Mouse (Mus musculus): ENCODE data around the gene Elobl.
"Not testable (repeated sequence)": the region's sequence is repeated elsewhere in the genome, so short reads cannot be mapped to it uniquely, and the experiment has no call there.

Gene Elobl

DNA sequence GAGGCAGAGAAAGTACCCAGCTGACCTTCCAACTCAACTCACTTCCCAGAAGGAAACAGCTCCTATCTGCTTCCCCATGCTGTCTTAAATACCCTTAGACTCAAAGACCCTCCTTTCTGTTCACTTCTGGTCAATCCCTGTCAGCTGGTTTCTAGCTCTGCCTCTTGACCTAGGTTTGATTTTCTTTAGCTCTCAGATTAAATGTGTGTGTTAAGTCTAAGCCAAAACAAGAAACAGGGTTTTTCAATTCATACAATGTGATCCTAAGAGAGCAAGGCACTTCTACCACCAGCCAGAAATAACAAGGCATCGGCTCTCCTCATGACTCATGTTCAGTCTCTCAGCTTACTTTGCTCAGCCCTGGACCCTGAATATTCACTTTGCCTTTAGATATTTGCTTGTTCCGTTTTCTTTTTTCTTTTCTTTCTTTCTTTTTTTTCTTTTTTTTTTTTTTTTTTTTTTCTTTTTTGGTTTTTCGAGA lies at the start of gene Elobl:
Gene Elobl, minus strand, starts transcription at position 51 of the 481 bp plus-strand sequence.
- DNase-seq (ENCODE audit: low spot score in 2 of 2), result no peak

DNA sequence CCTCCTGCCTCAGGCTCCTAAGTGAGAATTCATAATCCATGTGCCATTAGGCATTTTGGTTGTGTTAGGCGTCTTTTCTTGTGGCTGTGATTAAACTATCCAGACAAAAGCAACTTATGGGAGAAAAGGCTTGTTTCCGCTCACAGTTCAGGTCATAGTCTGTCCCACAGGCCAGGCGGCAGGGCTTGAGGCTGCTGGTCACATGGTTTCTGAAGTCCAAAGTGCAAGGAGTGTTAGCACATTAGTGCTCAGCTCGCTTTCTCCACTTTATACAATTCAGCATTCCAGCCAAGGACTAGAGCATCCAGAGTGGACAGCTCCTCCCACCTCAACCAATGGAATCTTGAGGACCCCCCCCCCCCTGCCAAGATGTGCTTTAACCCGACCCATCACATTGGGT lies 45.5 kb upstream of the Elobl start:
- no peak for DNase-seq (ENCODE audit: low spot score in 2 of 2)

DNA sequence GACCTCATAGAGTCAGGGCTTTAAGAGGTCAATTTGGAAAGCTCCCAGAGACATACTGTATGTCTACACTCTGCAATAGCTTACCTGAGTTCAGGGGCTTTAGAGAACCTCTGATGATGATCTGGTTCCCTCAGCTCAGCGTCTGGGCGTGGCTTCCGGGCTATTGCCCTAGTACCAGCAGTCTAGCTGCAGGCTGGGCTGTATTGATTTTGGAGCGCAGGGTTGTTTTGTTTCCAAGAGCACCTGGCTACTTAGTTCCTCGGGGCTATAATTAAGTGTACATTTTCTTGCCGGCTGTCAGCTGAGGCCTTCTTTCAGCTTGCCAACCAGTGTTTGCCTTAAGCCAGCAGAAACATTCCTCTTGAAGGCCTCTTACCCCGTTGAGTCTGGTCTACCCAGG lies 42.8 kb upstream of the Elobl start:
- no peak for DNase-seq (ENCODE audit: low spot score in 2 of 2)

DNA sequence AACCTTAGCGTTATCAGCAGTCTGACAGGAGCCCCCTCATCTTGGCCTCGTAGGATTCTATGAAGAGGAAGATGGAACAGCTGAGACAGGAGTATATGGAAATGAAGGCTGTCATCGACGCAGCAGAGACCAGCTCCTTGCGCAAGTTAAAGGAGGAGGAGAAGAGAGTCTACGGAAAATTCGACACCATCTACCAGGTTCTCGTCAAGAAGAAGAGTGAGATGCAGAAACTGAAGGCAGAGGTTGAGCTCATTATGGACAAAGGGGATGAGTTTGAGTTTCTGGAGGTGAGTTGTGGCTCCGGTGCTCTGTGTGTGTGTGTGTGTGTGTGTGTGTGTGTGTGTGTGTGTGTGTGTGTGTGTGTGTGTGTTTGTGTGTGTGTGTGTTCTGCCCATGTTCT lies 42.3 kb upstream of the Elobl start:
- DNase-seq (ENCODE audit: low spot score in 2 of 2), result no peak

DNA sequence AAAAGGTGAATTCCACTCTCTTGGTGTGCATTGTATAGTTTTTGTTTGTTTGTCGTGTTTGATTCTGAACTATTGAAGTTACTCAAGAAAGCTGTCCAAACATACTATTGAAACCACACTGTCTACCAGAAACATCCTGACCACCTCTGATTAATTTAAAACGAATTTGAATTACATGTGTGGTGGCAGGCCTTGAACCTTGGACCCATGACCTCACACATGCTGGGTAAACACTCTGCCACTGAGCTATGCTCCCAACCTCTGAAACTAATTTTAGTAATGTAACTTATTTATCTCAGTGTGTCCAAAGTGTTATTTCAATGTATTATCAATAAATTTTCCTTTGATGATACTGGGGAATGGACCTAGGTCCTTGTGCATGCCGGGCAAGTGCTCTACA lies 40.9 kb upstream of the Elobl start:
- no peak for DNase-seq (ENCODE audit: low spot score in 2 of 2)

DNA sequence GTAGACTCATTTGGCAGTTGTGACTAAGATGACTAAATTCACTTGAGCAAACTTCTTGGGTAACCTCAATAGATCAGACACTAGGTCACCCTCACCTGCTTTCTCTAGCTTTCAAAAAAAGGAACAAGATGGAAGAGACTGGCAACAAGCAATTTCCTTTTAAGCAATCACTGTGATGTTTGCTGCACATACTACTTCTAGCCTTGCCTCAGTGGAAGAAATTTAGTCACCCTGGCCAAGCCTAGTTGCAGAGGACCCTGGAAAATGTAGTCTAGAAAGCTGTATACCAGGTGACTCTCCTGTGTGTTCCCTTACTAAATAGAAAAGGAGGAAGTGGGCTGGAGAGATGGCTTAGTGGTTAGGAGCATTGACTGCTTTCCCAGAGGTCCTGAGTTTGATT lies 39.7 kb upstream of the Elobl start:
- no peak for DNase-seq (ENCODE audit: low spot score in 2 of 2)

DNA sequence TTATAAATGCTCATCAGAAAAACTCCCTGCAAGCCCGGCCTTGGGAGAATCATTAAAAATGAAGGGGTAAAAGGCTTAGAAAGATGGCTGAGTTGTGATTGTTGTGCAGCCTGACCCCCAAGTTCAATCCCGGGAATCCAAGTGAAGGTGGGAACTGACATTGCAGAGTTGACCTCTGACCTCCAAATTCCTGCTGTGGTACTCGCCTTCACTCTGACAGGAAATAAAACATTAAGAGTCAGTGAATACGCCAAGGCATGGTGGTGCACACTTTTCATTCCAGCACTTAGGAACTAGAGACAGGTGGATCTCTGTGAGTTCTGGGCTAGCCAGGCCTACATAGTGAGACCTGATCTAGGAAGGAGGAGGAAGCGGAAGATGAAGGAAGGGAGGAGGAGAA lies 38.7 kb upstream of the Elobl start:
- no peak for DNase-seq (ENCODE audit: low spot score in 2 of 2)

DNA sequence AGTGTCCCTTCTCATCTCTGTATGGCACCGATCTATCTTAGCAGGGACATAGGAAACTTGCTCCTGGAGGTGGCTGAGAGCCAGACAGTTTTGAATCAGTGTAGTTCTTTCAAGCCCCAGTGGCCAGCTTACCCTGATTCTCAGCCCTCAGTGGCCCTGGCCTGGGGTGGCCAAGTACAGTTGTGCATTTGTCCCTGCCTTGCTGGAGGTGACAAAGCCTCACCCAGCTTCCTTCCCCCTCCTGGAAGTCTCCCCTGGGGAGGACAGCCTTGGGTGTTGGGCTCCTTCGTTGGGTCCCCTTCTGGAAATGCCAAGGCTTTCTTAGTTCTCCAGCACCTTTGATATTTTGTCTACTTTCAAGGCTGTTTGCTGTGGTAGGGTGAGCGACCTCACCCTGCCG lies 37.0 kb upstream of the Elobl start:
- DNase-seq (ENCODE audit: low spot score in 2 of 2), result no peak

DNA sequence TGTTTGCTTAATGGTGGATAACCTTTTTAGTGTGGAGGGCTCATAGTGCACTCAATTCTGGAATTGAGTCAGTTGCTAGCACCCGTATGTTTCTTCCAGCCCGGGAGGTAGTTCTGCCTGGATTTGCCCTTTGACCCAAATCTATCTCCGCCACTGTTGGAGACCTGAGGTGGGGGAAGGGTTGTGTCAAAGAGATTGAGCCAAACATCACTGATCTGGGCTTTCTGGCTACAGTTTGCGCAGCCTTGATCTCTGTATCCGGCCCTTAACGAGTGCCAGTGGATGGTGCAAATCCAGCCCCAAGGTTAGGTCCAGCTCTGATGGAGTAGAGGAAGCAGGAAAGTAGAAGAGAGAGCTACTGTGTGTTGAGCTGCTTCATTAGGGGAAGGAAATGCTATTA lies 36.3 kb upstream of the Elobl start:
- no peak for DNase-seq (ENCODE audit: low spot score in 2 of 2)

DNA sequence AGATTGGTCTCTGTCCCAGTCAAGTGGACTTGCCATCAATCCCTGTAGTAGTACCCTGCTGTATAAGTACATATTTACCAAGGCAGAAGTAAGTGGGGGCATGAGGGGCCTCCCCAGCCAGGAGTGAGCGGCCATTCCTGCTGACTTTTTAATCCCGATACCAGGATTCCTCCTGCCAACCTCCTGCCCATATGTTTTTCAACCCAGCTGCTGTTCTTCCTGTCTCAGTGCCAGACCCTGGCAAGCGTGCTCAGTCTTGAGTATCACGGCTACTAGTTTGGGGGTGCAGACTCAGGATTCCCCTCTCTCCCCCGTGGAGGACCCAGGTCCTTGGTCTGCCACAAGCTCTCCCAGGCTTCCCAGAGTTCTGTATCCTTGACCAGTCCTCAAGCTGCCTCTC lies 35.9 kb upstream of the Elobl start:
- DNase-seq (ENCODE audit: low spot score in 2 of 2), result no peak

DNA sequence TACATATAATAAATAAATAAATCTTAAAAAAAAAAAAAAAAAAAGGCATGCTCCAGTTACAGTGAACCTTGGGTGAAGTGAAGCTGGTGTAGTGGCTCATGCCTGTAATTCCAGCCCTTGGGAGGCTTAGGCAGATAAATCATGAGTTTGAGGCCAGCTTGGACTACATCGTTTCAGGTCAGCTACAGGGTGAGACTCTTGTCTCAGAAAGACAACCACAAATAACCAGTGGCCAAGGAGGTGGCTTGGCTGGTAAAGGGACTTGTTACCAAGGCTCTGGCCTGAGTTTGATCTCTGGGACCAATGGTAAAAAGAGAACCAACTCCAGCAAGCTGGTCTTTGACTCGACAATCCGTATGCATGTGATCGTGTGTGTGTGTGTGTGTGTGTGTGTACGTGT lies 35.3 kb upstream of the Elobl start:
- DNase-seq (ENCODE audit: low spot score in 2 of 2), result no peak

DNA sequence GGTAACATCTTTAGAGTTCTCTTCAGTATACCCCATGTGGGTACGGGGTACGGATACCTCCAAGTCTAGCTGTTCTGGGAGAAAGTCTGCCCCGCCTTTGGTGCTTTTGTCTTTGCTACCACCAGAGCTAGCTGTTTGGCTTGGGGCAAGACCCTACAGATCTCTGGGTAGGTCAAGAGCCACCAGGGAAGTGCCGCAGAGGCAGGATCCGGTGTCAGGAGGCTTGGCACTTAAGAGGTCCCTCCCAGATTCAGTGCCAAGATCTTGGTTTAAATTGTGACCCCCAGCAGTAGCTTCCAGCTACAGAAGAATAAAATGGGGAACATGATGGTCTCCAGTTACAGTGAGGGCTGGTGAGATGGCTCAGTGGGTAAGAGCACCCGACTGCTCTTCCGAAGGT lies 34.8 kb upstream of the Elobl start:
- DNase-seq (ENCODE audit: low spot score in 2 of 2), result no peak

DNA sequence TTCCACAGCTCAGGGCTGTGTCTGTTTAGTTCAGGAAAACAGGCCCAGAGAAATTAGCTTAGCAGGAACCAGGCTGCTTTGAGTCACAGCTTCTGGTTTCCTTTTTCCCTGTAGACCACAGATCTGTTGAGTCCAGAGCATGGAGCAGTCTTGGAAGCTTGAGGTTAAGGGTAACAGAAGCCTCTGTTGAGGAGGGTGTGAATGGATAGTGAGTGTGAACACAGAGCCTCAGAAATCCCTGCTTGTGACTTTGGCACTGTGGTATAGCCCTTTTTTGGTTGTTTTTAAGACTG lies 33.7 kb upstream of the Elobl start:
- no peak for DNase-seq (ENCODE audit: low spot score in 2 of 2)

DNA sequence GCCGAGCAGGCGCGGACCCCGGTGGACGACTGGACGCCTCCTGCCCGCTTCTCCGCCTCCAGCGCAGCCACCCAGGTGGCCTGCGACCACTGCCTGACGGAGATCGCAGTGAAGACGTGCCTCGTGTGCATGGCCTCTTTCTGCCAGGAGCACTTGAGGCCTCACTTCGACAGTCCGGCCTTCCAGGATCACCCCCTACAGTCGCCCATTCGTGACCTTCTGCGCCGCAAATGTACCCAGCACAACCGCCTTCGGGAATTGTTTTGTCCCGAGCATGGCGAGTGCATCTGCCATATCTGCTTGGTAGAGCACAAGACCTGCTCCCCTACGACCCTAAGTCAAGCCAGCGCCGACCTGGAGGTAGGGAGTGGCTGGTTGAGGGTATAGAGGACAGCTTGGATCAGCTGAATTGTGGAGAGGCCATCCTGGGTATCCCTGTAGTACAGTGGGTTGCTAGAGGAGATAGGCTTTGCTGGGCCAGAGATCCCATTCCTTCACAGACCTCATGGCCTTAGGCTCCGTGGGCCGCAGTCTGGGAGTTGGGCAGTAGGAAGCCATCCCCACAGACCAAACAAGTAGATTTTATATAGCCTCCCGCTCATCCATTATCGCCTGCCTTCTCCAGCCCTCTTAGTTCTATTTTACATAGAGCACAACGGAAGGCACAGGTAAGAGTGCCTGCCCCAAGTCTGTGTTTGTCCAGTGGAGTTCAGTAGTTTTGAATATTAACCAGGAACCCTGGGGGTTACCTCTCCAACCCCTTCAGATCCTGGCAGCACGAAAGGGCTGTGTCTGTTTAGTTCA lies 33.2 kb upstream of the Elobl start:
- DNase-seq (ENCODE audit: low spot score in 2 of 2), result peak in 1 of 2 experiments; percentile 45

DNA sequence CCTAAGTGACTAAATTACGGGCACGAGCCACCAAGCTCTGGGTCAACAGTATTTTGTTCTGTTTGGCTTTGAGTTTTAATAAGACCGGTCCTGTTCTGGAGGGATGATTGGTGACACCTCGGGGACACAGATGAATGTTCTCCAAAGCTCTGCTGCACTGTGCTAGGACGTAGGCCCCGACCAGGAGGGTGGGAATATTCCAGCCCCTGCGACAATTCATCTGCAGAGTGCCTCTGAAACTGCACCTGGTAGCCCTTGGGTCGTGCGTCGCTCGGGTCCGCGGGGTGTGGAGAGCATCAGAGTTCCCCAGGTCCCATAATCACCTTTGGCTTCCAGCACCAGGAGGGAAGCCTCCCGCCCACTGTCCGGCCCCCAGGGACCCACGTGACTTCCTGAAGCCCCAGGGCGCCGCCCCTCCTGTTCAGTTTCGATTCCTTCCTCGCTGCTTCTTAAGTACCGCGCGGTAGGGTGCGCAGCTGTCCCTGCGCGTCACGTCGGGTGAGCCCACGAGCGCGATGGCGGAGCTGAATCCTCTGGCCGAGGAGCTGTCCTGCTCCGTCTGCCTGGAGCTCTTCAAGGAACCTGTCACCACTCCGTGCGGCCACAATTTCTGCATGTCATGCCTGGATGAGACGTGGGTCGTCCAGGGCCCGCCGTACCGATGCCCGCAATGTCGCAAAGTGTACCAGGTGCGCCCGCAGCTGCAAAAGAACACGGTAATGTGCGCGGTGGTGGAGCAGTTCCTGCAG lies 32.4 kb upstream of the Elobl start, which contains the start of gene Trim25:
Gene Trim25, plus strand, starts transcription at position 403 of the 749 bp plus-strand sequence.
- peak; percentile 90 for DNase-seq (ENCODE audit: low spot score in 2 of 2)

DNA sequence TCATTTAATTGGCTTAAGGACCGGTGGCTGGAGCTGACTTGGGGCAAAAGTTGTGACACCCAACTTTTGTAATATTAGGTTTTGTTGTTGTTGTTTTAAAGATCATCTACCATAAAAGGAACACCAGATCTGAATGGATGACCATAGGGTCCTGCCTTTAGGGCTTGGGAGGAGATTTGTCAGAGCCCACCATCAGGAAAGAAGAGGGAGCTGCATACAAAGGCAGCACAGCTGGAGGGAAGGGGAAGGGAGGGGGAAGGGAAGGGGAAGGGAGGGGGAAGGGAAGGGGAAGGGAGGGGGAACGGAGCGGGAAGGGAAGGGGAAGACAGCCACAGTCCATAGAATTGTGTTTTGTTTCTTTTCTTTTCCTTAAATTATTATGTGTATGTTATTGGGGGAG lies 31.7 kb upstream of the Elobl start:
- DNase-seq (ENCODE audit: low spot score in 2 of 2), result no peak

DNA sequence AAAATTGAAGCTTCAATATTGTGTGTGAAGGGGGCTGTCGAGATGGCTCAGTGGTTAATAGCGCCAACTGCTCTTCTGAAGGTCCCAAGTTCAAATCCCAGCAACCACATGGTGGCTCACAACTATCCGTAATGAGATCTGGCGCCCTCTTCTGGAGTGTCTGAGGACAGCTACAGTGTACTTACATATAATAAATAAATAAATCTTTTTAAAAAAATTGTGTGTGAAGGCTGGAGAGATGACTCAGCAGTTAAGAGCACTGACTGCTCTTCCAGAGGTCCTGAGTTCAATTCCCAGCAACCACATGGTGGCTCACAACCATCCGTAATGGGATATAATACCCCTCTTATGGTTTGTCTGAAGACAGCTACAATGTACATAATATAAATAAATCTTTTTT lies 30.6 kb upstream of the Elobl start:
- DNase-seq (ENCODE audit: low spot score in 2 of 2), result not testable (repeated sequence)

DNA sequence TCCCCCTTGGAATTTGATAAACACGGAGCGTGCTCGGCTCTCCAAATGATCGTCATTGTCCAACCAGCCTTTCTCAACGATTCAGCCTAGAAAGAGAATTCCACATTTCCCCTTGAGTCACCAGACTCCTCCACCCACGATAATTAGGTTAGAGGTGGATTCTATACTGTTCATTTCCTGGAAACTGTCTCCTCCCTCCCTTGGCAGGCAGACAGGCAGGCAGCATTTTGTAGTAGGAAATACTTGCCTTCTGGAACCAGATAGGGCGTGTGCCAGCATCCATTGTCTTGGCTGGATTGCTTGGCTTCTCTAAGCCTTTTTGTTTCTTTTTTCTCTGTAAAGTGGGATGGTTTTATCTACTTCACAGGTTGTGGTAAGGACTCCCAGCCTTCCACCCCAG lies 29.7 kb upstream of the Elobl start:
- no peak for DNase-seq (ENCODE audit: low spot score in 2 of 2)

DNA sequence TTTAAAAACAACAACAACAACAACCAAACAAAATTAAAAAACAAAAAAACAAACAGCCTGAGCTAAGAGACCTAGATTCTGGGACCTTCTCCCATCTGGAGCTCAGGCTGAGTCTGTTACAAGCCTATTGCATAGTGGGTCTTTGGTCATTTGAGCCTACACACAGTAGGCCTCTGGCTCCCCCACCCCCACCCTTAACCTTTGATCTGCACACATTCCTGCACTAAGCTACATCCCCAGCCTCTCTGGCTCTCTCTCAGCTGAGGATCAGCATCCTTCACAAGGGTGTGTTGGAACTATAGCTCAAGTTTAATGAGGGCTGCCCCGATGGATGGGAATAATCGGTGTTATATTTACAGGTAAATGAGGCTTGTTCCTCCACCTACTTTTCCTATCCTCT lies 28.9 kb upstream of the Elobl start:
- DNase-seq (ENCODE audit: low spot score in 2 of 2), result no peak

DNA sequence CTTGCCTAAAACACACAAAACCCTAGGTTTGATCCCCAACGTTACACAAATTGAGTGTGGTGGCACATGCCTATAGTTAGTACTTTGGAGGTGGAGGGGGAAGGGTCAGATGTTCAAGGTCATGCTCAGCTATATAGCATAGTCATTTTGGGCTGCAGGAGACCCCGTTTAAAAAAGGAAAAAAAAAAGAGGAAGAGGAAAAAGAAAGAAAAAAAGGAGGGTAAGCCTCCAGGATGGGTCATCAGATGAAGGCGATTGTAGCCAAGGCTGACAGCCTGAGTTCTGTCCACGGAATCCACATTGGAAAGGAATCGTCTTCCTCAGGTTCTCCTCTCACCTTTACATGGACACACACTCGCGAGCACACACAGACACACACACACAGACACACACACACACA lies 27.8 kb upstream of the Elobl start:
- DNase-seq (ENCODE audit: low spot score in 2 of 2), result no peak

DNA sequence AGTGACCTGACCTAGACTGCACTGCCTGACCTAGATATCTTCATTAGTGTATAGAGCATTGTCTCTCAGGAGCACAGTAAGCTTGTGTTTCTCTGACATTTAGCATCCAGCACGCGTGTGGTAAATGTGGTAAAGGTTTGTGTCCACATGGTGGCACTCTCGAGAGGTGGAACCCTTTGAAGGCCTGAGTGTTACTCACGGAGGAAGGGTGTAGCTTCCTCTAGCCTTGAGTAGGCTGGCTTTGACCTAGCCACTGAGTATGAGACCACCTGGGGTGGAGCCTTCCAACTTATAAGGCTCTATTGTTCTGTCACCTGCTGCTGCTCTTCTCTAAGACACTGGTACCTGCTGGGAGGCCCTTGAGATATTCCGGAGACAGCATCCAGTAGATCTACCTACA lies 26.9 kb upstream of the Elobl start:
- DNase-seq (ENCODE audit: low spot score in 2 of 2), result peak in 1 of 2 experiments; percentile 37

DNA sequence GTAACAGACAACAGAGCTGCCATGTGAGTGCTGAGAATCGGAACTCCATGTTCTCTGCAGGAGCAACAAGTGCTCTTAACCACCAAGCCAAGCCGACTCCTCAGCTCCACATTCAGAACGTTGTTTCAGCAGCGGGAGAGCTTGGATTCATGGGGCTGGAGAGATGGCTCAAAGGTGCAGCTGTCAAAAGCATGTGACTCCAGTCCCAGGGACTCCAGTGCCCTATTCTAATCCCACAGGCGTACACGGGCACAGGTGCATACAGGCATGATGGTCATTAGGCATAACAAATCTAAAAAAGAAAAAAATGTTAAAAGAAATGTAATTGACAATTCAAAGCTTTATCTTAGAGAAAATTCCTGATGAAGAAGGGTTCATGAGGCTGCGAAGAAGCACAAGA lies 26.5 kb upstream of the Elobl start:
- DNase-seq (ENCODE audit: low spot score in 2 of 2), result no peak

DNA sequence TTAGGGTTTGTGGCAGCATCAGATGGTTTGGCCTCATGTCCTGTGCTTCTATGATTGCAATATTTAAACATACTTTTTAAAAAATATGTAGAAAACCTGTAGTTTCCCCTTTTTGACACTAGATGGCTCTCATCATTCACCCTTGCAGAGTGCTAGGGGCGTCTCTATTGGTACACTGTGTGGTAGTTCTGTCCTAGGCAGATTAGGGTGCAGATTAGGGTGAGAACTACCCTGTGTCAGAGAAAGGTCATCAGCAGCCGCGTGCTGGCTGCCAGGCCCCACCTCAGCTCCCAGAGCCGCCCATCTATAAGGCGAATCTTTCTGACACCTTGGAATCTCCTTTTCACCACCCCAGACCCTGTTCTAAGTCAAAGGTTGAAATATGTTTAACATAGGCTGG lies 22.8 kb upstream of the Elobl start:
- no peak for DNase-seq (ENCODE audit: low spot score in 2 of 2)
